Mouse (Mus musculus): ENCODE data around the gene Adamtsl5. TPM values are rescaled to one million over a fixed set of nuclear protein-coding genes. Genes with fewer than 3 reads are reported as not detected.

Gene Adamtsl5
- polyA plus RNA-seq, 1 experiment from 2014 or later: 0.65 TPM

- Histone ChIP-seq H3K27me3 (replicated peaks; ENCODE audit: low read depth, poor library complexity, severe bottlenecking) (peaks cover 75% of the 10 kb centered on the region), H3K27ac (replicated peaks) (no peak overlapping the region), H3K4me1 (peaks cover 29% of the 10 kb centered on the region), H3K9me3 (no peaks in the 10 kb centered on the region), H3K36me3 (replicated peaks) (0 out of 2 replicates have a peak, but pooled peaks cover 5% of the 10 kb centered on the region), H3K4me3 (no peak overlapping the region)
- 89% methylated on average over 12 of the region's 12 CpGs for WGBS
- DNase-seq (ENCODE audit: low spot score): no peak
Observed at GRCm38 (mm10) chr10:80336263-80336662, 11.9 kb downstream of the Adamtsl5 start.

DNA sequence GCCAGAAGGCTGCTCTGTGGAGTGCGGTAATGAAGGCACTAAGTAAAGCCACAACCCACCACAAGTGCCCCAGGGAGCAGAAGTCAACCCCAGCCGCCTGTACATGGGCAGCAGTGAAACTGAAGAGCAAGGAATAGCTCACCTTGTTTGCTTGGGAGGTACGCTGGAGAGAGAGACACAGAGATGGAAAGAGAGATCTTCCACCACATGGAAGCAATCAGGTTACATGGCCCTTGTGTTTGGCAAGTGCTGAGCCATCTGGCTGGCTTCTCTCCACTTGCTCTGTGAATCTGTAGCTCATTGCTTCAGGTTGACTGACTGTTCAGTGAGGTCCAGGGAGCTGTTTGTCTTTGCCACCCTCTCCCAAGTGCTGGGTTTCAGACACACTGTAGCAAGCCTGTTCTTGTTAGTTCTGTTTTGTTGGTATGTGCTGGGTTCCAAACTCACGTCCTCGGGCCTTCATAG is 15.7 kb downstream of the Adamtsl5 start:
- no peak for DNase-seq (ENCODE audit: low spot score)
- Histone ChIP-seq H3K4me3 (0 out of 2 replicates have a peak overlapping the region, but pooled peaks have one; percentile 18), H3K27me3 (replicated peaks; ENCODE audit: low read depth, poor library complexity, severe bottlenecking) (peaks cover 74% of the 10 kb centered on the region), H3K9me3 (no peaks in the 10 kb centered on the region), H3K4me1 (peaks cover 40% of the 10 kb centered on the region), H3K27ac (replicated peaks) (0 out of 2 replicates have a peak overlapping the region, but pooled peaks have one; percentile 7), H3K36me3 (replicated peaks) (0 out of 2 replicates have a peak, but pooled peaks cover 5% of the 10 kb centered on the region)
- 76% methylated on average over 5 of the region's 5 CpGs for WGBS

GRCm38 (mm10) chr10:80331636-80332524 is 16.3 kb downstream of the Adamtsl5 start:
- peaks cover 77% of the 10 kb centered on the region for H3K27me3 ChIP-seq (replicated peaks; ENCODE audit: low read depth, poor library complexity, severe bottlenecking)
- H3K27ac ChIP-seq (replicated peaks): peak overlapping the region; percentile 35; the same call in 1 of the 2 replicates
- no peak for DNase-seq (ENCODE audit: low spot score)
- no peaks in the 10 kb centered on the region for H3K9me3 ChIP-seq
- 0 out of 2 replicates have a peak overlapping the region, but pooled peaks have one; percentile 18 for H3K4me3 ChIP-seq
- 0 out of 2 replicates have a peak, but pooled peaks cover 5% of the 10 kb centered on the region for H3K36me3 ChIP-seq (replicated peaks)
- H3K4me1 ChIP-seq: peaks cover 40% of the 10 kb centered on the region
- WGBS: 62% methylated on average over 10 of the region's 10 CpGs

DNA sequence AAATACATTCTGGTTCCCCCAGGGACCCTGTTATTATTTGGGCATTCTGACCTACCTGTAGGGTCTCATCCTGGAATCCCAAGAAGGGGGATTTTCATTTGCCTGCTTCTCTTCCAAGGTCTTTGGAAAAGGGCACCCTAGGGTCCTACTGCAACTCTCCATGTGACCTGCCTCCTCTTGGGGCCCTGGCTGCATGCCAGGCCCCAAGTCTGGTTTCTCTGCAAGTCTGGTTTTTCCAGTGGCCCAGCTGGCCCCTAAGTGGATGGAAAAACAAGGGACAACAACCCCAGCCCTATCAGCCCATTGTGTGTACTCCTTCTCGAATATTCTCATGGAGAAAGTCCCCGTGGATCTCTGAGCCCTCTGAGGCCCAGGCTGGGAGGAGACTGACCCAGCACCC is 17.3 kb downstream of the Adamtsl5 start:
- peak overlapping the region; percentile 65 for H3K4me3 ChIP-seq
- H3K4me1 ChIP-seq: peaks cover 40% of the 10 kb centered on the region
- H3K27me3 ChIP-seq (replicated peaks; ENCODE audit: low read depth, poor library complexity, severe bottlenecking): peaks cover 74% of the 10 kb centered on the region
- no peaks in the 10 kb centered on the region for H3K9me3 ChIP-seq
- DNase-seq (ENCODE audit: low spot score): no peak
- H3K36me3 ChIP-seq (replicated peaks): 0 out of 2 replicates have a peak, but pooled peaks cover 5% of the 10 kb centered on the region
- H3K27ac ChIP-seq (replicated peaks): 0 out of 2 replicates have a peak overlapping the region, but pooled peaks have one; percentile 30
- 78% methylated on average over 2 of the region's 2 CpGs for WGBS

DNA sequence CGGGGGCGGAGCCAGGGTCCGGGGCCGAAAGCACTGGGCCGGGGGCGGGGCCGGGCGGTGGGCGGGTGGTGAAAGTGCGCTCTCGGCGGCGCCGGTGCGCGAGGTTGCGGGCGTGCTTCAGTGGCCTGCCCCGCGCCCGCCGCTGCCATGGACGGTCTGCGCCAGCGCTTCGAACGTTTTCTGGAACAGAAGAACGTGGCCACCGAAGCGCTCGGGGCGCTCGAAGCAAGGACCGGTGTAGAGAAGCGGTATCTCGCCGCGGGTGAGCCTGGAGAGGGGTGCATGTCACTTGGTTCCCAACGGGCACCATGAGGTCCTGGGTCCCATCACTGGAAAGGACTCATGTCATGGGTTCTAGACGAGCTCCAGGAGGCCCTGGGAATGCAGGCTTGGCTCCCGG is 18.1 kb downstream of the Adamtsl5 start:
- Histone ChIP-seq H3K9me3 (no peaks in the 10 kb centered on the region), H3K27ac (replicated peaks) (peak overlapping the region; percentile 71), H3K4me3 (peak overlapping the region; percentile 65), H3K4me1 (peaks cover 42% of the 10 kb centered on the region), H3K27me3 (replicated peaks; ENCODE audit: low read depth, poor library complexity, severe bottlenecking) (peaks cover 74% of the 10 kb centered on the region), H3K36me3 (replicated peaks) (0 out of 2 replicates have a peak, but pooled peaks cover 1% of the 10 kb centered on the region)
- no peak for DNase-seq (ENCODE audit: low spot score)
- WGBS: 1% methylated on average over 41 of the region's 41 CpGs

- H3K27ac ChIP-seq (replicated peaks): peak within 1 kb of the TSS; percentile 71
- H3K4me1 ChIP-seq: peaks cover 44% of the 10 kb centered on the region
- H3K9me3 ChIP-seq: no peaks in the 10 kb centered on the region
- DNase-seq (ENCODE audit: low spot score): peak; percentile 99
- no peaks in the 10 kb centered on the region for H3K36me3 ChIP-seq (replicated peaks)
- 5% methylated on average over 36 of the region's 36 CpGs for WGBS
- H3K4me3 ChIP-seq: peak within 1 kb of the TSS; percentile 65
- peaks cover 74% of the 10 kb centered on the region for H3K27me3 ChIP-seq (replicated peaks; ENCODE audit: low read depth, poor library complexity, severe bottlenecking)
Observed at GRCm38 (mm10) chr10:80329273-80330081, 18.7 kb downstream of the Adamtsl5 start, which contains the start of the genes Pcsk4 and Reep6. TSS of gene Pcsk4 (minus strand) at chr10:80329498. TSS of gene Reep6 (plus strand) at chr10:80329953.

GRCm38 (mm10) chr10:80325045-80325444 is 23.2 kb downstream of the Adamtsl5 start:
- H3K9me3 ChIP-seq: no peaks in the 10 kb centered on the region
- no peaks in the 10 kb centered on the region for H3K36me3 ChIP-seq (replicated peaks)
- peaks cover 66% of the 10 kb centered on the region for H3K27me3 ChIP-seq (replicated peaks; ENCODE audit: low read depth, poor library complexity, severe bottlenecking)
- no peak for DNase-seq (ENCODE audit: low spot score)
- H3K4me1 ChIP-seq: peaks cover 50% of the 10 kb centered on the region
- H3K27ac ChIP-seq (replicated peaks): no peak overlapping the region
- H3K4me3 ChIP-seq: no peak overlapping the region
- WGBS: 81% methylated on average over 21 of the region's 21 CpGs

GRCm38 (mm10) chr10:80324120-80325037 is 23.8 kb downstream of the Adamtsl5 start:
- peaks cover 51% of the 10 kb centered on the region for H3K4me1 ChIP-seq
- peak overlapping the region; percentile 63; the same call in 1 of the 2 replicates for H3K4me3 ChIP-seq
- H3K9me3 ChIP-seq: no peaks in the 10 kb centered on the region
- H3K36me3 ChIP-seq (replicated peaks): no peaks in the 10 kb centered on the region; the same call in 1 of the 2 replicates
- no peak overlapping the region for H3K27ac ChIP-seq (replicated peaks)
- H3K27me3 ChIP-seq (replicated peaks; ENCODE audit: low read depth, poor library complexity, severe bottlenecking): peaks cover 66% of the 10 kb centered on the region
- WGBS: 80% methylated on average over 17 of the region's 17 CpGs
- no peak for DNase-seq (ENCODE audit: low spot score)

GRCm38 (mm10) chr10:80323261-80324119 is 24.7 kb downstream of the Adamtsl5 start:
- Histone ChIP-seq H3K27ac (replicated peaks) (peak overlapping the region; percentile 82), H3K4me1 (peaks cover 52% of the 10 kb centered on the region)
- WGBS: under 1% methylated on average over 46 of the region's 46 CpGs

GRCm38 (mm10) chr10:80322811-80323211 is 25.4 kb downstream of the Adamtsl5 start:
- Histone ChIP-seq H3K27ac (replicated peaks) (peak overlapping the region; percentile 82), H3K9me3 (no peaks in the 10 kb centered on the region), H3K4me1 (peaks cover 52% of the 10 kb centered on the region), H3K4me3 (peak overlapping the region; percentile 63), H3K27me3 (replicated peaks; ENCODE audit: low read depth, poor library complexity, severe bottlenecking) (peaks cover 59% of the 10 kb centered on the region), H3K36me3 (replicated peaks) (peaks cover 15% of the 10 kb centered on the region)
- DNase-seq (ENCODE audit: low spot score): peak; percentile 54
- WGBS: 8% methylated on average over 28 of the region's 28 CpGs

More at GRCm38 (mm10) chr10:80323261-80324119, 24.7 kb downstream of the Adamtsl5 start:
- H3K4me3 ChIP-seq: peak overlapping the region; percentile 63
- no peaks in the 10 kb centered on the region for H3K9me3 ChIP-seq
- peak; percentile 80 for DNase-seq (ENCODE audit: low spot score)
- H3K36me3 ChIP-seq (replicated peaks): peaks cover 9% of the 10 kb centered on the region
- peaks cover 59% of the 10 kb centered on the region for H3K27me3 ChIP-seq (replicated peaks; ENCODE audit: low read depth, poor library complexity, severe bottlenecking)
